Mouse (Mus musculus) kidney, postnatal 10 days (tissue): ENCODE results near the gene 9630041A04Rik.

ENCODE experiments used
- DNase-seq: peaks from one replicate; pipeline ENCODE4 v3.0.0; 2021; ENCODE audit warnings: mixed read lengths

The 9630041A04Rik gene

DNA sequence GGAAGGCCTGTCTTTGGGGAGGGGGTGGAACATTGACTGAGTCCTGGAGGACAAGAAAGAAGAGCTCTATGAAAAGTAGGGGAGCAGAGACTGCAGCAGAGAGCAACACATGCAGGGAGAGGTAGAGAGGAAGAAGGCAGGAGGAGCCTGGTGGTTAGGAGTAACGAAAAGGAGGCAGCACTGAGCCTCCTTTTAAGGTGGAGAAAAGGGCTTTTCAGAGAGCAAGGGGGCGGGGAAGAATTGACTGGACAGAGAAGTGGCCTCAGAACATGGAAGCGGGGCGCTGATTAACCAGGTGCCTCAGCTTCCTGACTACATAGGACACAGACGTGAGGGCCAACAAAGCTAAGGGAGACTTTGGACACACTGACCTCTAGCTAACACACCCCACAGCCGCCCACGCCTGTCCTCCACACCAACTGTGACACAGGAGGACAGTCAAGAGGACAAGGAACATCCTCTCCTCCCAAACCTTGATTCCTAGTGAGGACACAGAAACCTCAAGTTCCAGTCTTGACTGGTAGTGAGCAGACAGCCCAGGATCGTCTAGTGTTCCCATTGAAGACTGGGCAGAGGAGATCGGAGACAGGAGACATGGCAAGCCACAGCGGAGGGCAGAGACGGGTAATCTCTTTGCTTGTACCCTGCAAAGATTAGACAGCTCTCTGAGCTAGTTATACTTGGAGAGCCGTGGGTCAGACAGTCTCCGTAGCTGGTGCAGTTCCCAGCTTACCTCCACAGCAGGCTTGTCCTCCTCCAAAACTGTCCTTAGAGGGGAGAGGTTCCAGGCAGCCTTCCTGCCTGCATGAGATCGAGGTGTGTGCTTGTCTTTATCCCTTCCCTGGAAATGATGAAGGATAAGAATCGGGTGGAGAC is at the start of gene 9630041A04Rik:
TSS of gene 9630041A04Rik (plus strand) at position 246 of the 876 bp plus-strand sequence.
- no peak for DNase-seq

DNA sequence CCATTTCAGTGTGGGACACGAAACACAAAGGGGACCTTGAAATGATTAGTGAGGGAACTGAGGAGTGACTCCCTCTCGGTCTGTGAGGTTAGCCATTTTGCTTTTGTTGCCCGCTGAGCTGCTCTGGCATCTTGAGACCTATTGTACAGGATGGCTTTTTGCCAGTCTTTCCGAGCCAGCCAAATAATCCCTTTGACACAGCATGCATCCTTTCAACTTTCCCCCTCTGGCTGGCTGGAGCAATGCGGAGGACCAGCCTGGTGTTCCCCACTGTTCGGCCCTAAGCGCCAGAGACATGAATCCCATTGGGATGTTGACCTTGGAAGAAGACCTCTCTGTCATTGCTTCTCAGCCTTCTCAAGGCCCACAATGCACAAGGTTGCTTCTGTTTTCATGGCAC is 37.7 kb upstream of the 9630041A04Rik start:
- DNase-seq, result no peak

DNA sequence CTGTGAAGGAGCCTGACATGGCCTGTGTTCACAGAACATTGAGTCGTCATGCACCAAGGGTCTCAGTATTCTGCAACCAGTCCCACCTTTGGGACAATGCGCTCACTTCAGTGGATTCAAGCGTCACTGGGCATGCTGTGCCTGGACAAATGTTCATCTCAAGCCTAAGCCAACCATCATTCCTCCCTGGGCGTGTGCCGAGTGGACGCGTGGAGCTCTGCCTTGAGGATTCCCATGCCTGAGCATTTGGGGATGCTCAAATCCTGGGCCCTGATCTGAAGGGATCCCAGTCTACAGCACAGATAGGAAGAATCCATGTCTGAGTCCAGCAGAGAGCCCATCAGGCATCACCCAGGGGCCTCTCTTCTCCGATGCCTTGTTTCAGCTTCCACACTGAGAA is 36.0 kb upstream of the 9630041A04Rik start:
- DNase-seq, result no peak

DNA sequence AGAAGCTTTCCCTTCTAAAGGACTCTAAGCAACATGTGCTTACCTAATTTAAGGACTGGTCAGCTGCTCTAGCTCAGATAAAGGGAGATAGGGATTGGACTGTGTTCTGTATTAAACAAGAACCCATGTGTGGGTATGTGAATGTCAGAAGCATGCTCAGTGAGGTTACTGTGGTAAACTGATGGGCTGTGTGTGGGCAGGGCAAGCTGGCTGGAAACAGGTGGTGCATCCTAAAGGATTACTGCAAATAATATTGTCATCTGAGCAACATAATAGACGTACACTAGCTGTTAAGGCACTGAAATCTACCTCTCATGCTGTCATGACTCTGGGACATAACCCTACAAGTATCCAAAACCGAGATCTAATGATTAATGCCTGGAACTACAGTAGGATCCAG is 28.0 kb upstream of the 9630041A04Rik start:
- no peak for DNase-seq

- no peak for DNase-seq
Measured at GRCm38 (mm10) chr9:101841101-101841500, 20.5 kb upstream of the 9630041A04Rik start.

DNA sequence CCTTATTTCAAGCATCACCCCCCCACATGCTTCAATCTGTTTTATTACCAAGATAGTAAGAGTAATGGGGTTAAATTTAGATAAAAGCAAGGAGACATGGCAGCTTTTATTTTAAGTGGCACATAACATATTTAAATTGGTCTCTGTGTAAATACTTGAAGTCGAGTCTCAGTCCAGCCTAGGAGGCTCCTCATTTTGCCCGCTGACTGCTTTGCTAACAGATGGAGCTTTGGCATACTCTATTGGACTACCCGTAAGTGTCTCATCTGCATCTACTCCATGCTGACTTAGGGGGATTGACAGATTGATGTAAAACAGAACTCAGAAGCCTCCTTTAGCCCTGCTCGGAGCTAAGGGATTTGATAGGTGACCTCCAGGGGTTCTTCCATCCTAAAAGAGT is 17.7 kb upstream of the 9630041A04Rik start:
- DNase-seq, result no peak

GRCm38 (mm10) chr9:101845691-101846090 is 15.9 kb upstream of the 9630041A04Rik start:
- no peak for DNase-seq

DNA sequence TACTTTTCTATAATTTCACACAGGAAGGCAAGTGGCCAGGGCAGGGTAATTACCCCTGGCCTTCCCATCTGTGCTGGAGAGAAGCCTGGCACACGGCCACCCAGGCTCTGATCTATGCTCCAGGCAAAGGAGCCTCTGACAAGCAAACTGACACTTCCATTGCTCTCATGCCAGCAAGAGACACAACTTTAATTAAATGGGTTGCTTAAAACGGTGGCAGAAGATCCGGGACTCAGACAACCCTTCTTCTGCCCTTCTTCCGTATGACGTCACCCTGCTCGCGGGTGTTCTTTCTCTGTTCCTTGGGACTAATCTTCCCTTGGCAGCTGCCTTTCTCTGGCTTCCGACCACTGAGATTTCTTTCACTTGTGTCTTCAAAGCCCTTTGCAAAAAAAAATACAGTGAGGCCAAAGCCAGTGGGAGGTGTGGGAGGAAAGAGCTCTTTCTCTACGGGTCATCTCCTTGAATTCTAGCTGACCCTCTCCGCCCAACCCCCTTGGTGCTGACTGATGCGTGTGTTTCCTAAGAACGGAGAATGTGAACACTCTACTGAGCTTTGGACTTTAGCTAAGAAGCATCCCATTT is 932 bp downstream of the 9630041A04Rik start:
- DNase-seq, result peak; percentile 51

- no peak for DNase-seq
Measured at GRCm38 (mm10) chr9:101863130-101863529, 1.5 kb downstream of the 9630041A04Rik start.

DNA sequence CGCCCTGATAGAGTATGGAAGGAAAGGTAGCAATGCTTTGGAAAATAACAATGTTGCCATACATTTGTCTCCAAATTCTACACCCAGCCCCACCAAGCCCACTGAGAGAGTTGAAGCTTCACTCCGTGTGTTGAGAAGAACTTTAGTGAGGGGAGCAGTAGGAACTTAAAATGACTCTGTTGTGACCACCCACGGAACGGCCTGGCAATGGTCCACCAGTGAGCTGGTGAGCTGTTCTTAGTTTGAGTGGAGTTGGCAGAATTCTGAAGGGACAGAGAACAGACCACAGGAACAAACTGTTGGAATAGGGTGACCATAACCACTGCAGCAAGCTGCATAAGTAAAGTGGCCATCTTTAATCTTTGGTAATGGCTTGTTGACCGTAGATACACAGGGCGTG is 7.0 kb downstream of the 9630041A04Rik start:
- DNase-seq, result no peak

- no peak for DNase-seq
Measured at GRCm38 (mm10) chr9:101870034-101870433, 8.4 kb downstream of the 9630041A04Rik start.

GRCm38 (mm10) chr9:101875306-101875705 is 13.7 kb downstream of the 9630041A04Rik start:
- no peak for DNase-seq

DNA sequence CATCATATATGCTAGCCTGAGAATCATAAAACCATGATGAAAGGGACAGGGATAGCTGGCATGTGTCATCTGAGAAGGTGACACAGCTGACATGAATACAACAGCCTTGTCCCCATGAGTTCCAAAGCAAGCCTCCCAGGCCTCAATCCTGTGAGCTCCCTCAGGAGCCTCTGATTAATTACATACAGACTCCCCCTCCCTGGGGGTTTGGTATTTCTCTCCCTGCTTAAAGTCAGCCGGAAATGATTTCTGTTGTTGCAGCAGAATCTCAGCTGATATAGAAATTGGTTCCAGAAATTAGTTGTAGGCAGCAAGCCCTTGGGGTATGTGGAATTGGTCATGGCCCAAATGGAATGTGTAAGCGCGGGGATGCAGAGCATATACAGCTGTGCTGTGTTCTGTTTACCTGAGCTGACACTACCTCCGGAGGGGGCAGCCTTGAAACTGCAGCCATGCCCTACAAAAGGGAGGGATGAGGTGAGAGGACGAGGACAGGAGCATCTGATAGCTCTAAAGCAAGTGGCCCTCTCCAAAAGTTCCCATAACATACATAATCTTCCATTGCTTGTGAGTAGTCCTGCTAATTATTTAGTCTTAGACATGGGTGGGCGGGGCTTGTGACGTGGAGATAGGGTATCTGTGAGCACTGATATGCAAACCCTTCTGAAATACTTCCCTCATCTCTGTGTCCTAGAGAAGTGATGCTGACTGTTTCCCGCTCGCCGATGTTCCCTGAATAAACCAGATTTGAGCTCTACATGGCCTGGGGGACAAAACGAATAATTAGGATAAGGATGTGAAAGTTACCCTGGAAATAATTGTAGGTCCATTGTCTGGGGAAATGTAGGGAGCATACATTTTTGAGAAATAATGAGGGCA is 15.7 kb downstream of the 9630041A04Rik start:
- DNase-seq, result no peak

- DNase-seq, result no peak
Measured at GRCm38 (mm10) chr9:101883295-101883694, 21.7 kb downstream of the 9630041A04Rik start.

DNA sequence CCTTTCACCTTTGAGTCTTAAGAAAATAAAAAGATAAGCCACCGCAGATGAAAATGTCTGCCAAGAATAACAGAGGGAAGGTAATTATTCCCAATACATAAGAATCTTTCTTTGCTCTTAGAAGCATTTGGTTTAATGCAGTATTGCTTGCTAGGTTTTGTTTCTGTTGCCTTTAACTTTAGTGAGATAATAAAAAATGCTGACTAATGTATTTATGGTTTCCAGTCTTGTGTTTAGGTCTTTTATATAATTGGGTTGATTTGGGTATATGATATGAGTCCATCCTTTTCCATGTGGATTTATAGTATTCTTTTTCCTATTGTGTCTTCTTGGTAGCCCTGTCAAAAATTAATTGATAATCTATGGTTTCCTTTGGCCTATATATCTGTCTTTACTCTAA is 36.2 kb downstream of the 9630041A04Rik start:
- no peak for DNase-seq

DNA sequence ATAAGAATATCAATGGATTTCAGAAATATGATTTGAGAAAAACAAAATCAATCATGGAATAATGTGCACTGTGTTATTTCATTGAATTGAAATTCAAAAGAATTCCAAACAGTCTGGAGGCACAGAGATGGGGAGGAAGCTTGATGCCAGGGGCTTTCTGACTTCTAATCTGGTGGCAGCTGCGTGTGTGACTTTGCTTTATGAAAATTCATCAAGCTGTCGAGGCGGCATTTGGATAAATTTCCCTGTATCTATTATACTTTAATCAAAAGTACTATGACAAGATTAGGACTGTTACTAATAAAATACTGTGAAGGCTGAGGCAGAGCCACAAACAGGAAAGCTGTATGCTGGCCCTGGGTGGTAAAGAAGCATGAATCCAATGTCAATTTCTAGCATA is 41.8 kb downstream of the 9630041A04Rik start:
- no peak for DNase-seq

GRCm38 (mm10) chr9:101907747-101908255 is 46.2 kb downstream of the 9630041A04Rik start:
- no peak for DNase-seq

GRCm38 (mm10) chr9:101908849-101909248 is 47.2 kb downstream of the 9630041A04Rik start:
- DNase-seq, result no peak

DNA sequence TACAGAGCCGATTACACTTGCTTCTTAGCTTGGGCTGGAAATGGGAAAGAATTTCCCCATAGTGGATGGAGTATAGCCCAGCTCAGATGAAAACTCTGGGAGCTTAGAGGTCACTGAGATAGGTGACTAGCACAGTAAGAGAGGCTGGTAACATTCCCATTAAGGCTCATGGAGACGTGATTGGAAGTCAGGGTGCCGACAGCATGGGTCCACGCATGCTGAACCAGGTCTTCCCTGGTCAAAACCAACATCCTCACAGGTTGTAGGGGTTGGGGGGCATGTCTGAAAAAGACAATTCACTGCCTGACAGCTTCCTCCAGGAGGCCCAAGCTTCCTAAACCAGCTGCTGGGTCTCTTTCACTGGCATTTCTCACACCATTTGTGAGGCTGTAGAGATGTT is 47.9 kb downstream of the 9630041A04Rik start:
- DNase-seq, result no peak

GRCm38 (mm10) chr9:101911176-101911866 is 49.7 kb downstream of the 9630041A04Rik start:
- peak; percentile 55 for DNase-seq

DNA sequence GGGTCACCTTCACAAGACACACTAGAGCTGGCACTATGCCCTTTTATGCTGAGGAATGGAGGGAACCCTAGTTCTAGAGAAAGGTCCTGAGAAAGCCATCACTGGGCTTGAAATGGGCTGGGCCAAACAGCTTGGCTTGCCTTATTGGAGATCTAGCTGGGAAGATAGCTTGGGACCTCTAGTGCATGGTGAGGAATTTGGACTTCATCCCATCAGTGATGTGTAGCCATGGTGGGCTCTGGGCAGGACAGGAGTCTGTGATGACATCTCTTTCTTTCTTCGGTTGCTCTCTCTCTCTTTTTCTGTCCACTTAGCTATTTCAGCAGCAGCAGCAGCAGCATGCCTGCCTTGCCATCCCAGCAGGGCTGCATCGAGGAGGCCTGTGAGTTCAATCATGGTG is 53.4 kb downstream of the 9630041A04Rik start:
- no peak for DNase-seq

- DNase-seq, result no peak
Measured at GRCm38 (mm10) chr9:101918771-101919170, 57.1 kb downstream of the 9630041A04Rik start.
